Mouse (Mus musculus) midbrain, postnatal 0 days (tissue): Measurements from ENCODE around the gene Kremen2. TPM values are rescaled to one million over a fixed set of nuclear protein-coding genes. Genes with fewer than 3 reads are reported as not detected.

Source experiments
- ATAC-seq: fragments of 200-750 bp; cut with Nextera tagmentation; 2 replicates; pipeline ENCODE4 v1.8.0; 2017; ENCODE audit warnings: moderate number of reproducible peaks, mild to moderate bottlenecking, moderate TSS enrichment, moderate library complexity; ENCODE audit not compliant: low FRiP score
- DNase-seq: peaks from one replicate; pipeline ENCODE4 v3.0.0-alpha.2; 2015; ENCODE audit warnings: low spot score
- H3K27ac ChIP-seq: fragments of 300-500 bp; sonication (generic); 2 replicates; pipeline ENCODE4 v1.5.1; 2014; ENCODE audit warnings: low read depth, mild to moderate bottlenecking, low read length, mixed read lengths
- H3K27me3 ChIP-seq: fragments of 300-500 bp; sonication (generic); 2 replicates; pipeline ENCODE4 v1.6.1; 2014; ENCODE audit warnings: low read length, control low read depth, mixed read lengths; ENCODE audit not compliant: insufficient read depth
- H3K36me3 ChIP-seq: fragments of 300-500 bp; sonication (generic); 2 replicates; pipeline ENCODE4 v1.6.1; 2014; ENCODE audit warnings: low read length, control low read depth, mixed read lengths; ENCODE audit not compliant: insufficient read depth
- H3K4me1 ChIP-seq: fragments of 300-500 bp; sonication (generic); 2 replicates; pipeline ENCODE4 v1.6.1; 2014; ENCODE audit warnings: mild to moderate bottlenecking, control low read depth, antibody characterized with exemption, low read length, mixed read lengths; ENCODE audit not compliant: insufficient read depth
- H3K4me2 ChIP-seq: fragments of 300-500 bp; sonication (generic); 2 replicates; pipeline ENCODE4 v1.6.1; 2014; ENCODE audit warnings: low read depth, mild to moderate bottlenecking, low read length, mixed read lengths; ENCODE audit not compliant: poor library complexity, severe bottlenecking
- H3K4me3 ChIP-seq: fragments of 300-500 bp; sonication (generic); 2 replicates; pipeline ENCODE4 v1.5.1; 2014; ENCODE audit warnings: low read depth, mild to moderate bottlenecking, low read length, moderate library complexity
- H3K9ac ChIP-seq: fragments of 300-500 bp; sonication (generic); replicated peaks from 2 replicates; pipeline ENCODE4 v1.6.1; 2014; ENCODE audit warnings: mild to moderate bottlenecking, low read length, moderate library complexity, mixed read lengths; ENCODE audit not compliant: poor library complexity, severe bottlenecking
- H3K9me3 ChIP-seq: fragments of 300-500 bp; sonication (generic); 2 replicates; pipeline ENCODE4 v1.6.1; 2016; ENCODE audit warnings: low read length, control low read depth
- CTCF ChIP-seq: IDR thresholded peaks from 2 replicates; pipeline ENCODE4 v1.5.1; 2016; ENCODE audit warnings: antibody characterized with exemption, mild to moderate bottlenecking
- WGBS: fragments of 180-500 bp; shearing (Covaris S2); extraction: QIAGEN DNeasy Blood & Tissue Kit; methylation state at CpG from one replicate; pipeline ENCODE4 v1.1.7; 2014; 5-methylcytosine and 5-hydroxymethylcytosine counted together
- polyA plus RNA-seq: library from polyadenylated mRNA; unstranded; fragments of >200 nt; fragmentation: Nextera tagmentation; extraction: Ambion mirVana; gene quantifications from 2 replicates; pipeline ENCODE4 v1.2.1, GENCODE M21; 2015
- total RNA-seq: library from RNA; depleted of rRNA; stranded (reverse); fragments of >200 nt; gene quantifications from 2 replicates; pipeline ENCODE4 v1.2.3, GENCODE M21; 2014

Kremen2 gene
- total and polyA plus RNA-seq, 2 experiments from 2014 or later: 0.38 to 1.3 TPM

GRCm38 (mm10) chr17:23744651-23745050, 982 bp downstream of the Kremen2 start:
- no peak overlapping the region for H3K27ac ChIP-seq
- H3K36me3 ChIP-seq: no peaks in the 10 kb centered on the region
- peaks cover 5% of the 10 kb centered on the region for H3K4me1 ChIP-seq
- no peak overlapping the region for H3K9ac ChIP-seq
- peak overlapping the region; percentile 79; the same call in 1 of the 2 replicates for H3K4me2 ChIP-seq
- peaks cover 42% of the 10 kb centered on the region for H3K27me3 ChIP-seq
- WGBS: 5% methylated on average over 14 of the region's 14 CpGs
- H3K9me3 ChIP-seq: no peaks in the 10 kb centered on the region
- DNase-seq: no peak
- no peak for ATAC-seq
- TF ChIP-seq CTCF: no peak
- peak overlapping the region; percentile 45; the same call in 1 of the 2 replicates for H3K4me3 ChIP-seq

GRCm38 (mm10) chr17:23744076-23744475, 1.6 kb downstream of the Kremen2 start:
- ATAC-seq (no peak), DNase-seq (no peak)
- TF ChIP-seq CTCF: no peak
- Histone ChIP-seq H3K27ac (no peak overlapping the region), H3K9ac (no peak overlapping the region), H3K4me1 (peaks cover 7% of the 10 kb centered on the region), H3K4me3 (no peak overlapping the region), H3K9me3 (no peaks in the 10 kb centered on the region), H3K27me3 (peaks cover 42% of the 10 kb centered on the region), H3K4me2 (no peak overlapping the region), H3K36me3 (no peaks in the 10 kb centered on the region)
- WGBS: 27% methylated on average over 8 of the region's 8 CpGs

GRCm38 (mm10) chr17:23742941-23743340, 2.7 kb downstream of the Kremen2 start:
- Histone ChIP-seq H3K9me3 (no peaks in the 10 kb centered on the region), H3K27ac (no peak overlapping the region), H3K27me3 (peaks cover 42% of the 10 kb centered on the region), H3K9ac (no peak overlapping the region), H3K4me1 (peaks cover 10% of the 10 kb centered on the region), H3K4me2 (no peak overlapping the region), H3K4me3 (peak overlapping the region; percentile 25; the same call in 1 of the 2 replicates), H3K36me3 (no peaks in the 10 kb centered on the region; the same call in 1 of the 2 replicates)
- no peak for TF ChIP-seq CTCF
- WGBS: 67% methylated on average over 12 of the region's 12 CpGs
- DNase-seq (no peak), ATAC-seq (no peak)

- H3K27ac ChIP-seq: no peak overlapping the region
- 8% methylated on average over 44 of the region's 44 CpGs for WGBS
- DNase-seq: no peak
- peaks cover 42% of the 10 kb centered on the region for H3K27me3 ChIP-seq
- H3K4me1 ChIP-seq: peaks cover 11% of the 10 kb centered on the region
- peaks cover 5% of the 10 kb centered on the region for H3K36me3 ChIP-seq
- H3K4me2 ChIP-seq: peak overlapping the region; percentile 23
- no peak overlapping the region for H3K9ac ChIP-seq
- H3K9me3 ChIP-seq: no peaks in the 10 kb centered on the region
- no peak for TF ChIP-seq CTCF
- ATAC-seq: no peak
- H3K4me3 ChIP-seq: peak overlapping the region; percentile 25
Observed at GRCm38 (mm10) chr17:23742210-23742793, 3.3 kb downstream of the Kremen2 start.

- 48% methylated on average over 38 of the region's 38 CpGs for WGBS
- Histone ChIP-seq H3K4me3 (peak overlapping the region; percentile 25; the same call in 1 of the 2 replicates), H3K9ac (no peak overlapping the region), H3K27me3 (peaks cover 39% of the 10 kb centered on the region), H3K36me3 (peaks cover 10% of the 10 kb centered on the region), H3K4me1 (peaks cover 11% of the 10 kb centered on the region), H3K4me2 (no peak overlapping the region), H3K9me3 (no peaks in the 10 kb centered on the region), H3K27ac (no peak overlapping the region)
- no peak for DNase-seq
- TF ChIP-seq CTCF: no peak
- ATAC-seq: no peak
Observed at GRCm38 (mm10) chr17:23741359-23742209, 4.0 kb downstream of the Kremen2 start.

GRCm38 (mm10) chr17:23740598-23741021, 5.0 kb downstream of the Kremen2 start, which contains the start of gene Paqr4:
Gene Paqr4 (minus strand): TSS chr17:23740867.
- Histone ChIP-seq H3K27ac (peak within 1 kb of the TSS; percentile 74), H3K27me3 (peaks cover 36% of the 10 kb centered on the region), H3K4me2 (peak within 1 kb of the TSS; percentile 93), H3K4me3 (peak within 1 kb of the TSS; percentile 80), H3K4me1 (peaks cover 11% of the 10 kb centered on the region), H3K36me3 (peaks cover 17% of the 10 kb centered on the region), H3K9me3 (no peaks in the 10 kb centered on the region), H3K9ac (peak within 1 kb of the TSS; percentile 77)
- ATAC-seq (0 out of 2 replicates have a peak, but pooled peaks have one; percentile 0), DNase-seq (no peak)
- no peak for TF ChIP-seq CTCF
- 7% methylated on average over 13 of the region's 13 CpGs for WGBS
